Mouse (Mus musculus): ENCODE data around the gene Pmf1.

The Pmf1 gene

DNA sequence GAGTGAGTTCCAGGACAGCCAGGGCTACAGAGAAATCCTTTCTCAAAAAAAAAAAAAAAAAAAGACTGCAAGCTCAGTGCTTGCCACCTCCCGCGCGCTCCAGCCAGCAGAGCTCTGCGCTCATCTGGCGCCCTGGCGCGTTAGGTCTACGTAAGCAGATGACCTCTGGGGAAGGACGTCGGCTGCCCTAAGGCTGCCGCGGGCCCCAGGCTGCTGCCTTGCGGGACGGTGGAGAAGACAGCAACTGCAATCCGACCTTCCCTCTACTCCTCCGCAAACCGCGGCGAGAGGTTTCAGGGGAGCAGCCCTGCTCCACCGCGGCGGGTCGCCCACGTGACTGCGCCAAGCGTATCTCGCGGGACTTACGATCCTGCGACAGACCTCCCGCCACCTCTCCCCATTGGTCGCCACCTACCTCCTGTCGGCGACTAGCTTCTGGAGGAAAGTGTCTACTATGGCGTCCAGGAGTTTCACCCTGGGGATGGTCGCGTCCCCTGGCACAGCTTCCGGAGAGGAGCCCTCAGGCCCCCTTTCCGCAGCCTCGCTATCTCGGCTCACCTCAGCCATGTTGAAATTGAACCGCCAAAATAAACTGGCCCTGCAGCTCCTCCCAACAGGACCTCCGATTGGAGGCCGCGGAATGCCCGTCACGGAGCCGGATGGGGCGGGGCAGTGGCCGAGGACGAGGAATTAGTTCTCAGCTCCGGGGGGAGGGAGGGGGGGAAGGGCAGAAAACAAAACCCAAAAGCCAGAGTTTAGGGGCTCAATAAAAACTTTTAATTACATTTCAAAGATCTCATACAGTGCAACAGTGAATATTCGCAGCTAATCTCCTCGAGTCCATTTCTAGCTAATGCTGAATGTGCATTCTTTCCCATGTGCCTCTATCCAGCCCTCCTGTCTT is at the start of gene Pmf1:
Gene Pmf1 (minus strand): TSS at position 591 of the 904 bp plus-strand sequence.
- DNase-seq, result peak; percentile 86

DNA sequence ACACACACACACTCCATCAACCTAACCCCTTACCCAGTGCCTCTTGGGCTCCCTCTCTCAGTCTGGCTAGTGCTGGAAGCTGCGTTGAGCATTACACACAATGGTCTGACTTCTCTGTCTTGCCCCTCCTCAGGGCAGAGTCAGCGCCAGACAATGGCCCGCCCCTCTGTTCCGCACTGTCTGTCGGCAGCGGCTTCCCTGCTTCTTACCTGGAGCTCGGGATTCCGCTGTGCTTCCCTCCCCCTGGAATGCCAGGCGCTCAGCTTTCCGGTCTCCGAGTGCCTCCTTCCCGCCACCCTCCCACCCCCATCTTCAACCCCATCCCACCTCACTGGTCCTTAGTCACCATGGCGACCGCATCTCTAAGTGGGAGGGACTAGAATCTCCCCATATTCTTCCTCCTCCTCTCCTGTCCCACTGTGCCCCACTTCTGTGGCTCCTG is 48.7 kb upstream of the Pmf1 start:
- no peak for DNase-seq

DNA sequence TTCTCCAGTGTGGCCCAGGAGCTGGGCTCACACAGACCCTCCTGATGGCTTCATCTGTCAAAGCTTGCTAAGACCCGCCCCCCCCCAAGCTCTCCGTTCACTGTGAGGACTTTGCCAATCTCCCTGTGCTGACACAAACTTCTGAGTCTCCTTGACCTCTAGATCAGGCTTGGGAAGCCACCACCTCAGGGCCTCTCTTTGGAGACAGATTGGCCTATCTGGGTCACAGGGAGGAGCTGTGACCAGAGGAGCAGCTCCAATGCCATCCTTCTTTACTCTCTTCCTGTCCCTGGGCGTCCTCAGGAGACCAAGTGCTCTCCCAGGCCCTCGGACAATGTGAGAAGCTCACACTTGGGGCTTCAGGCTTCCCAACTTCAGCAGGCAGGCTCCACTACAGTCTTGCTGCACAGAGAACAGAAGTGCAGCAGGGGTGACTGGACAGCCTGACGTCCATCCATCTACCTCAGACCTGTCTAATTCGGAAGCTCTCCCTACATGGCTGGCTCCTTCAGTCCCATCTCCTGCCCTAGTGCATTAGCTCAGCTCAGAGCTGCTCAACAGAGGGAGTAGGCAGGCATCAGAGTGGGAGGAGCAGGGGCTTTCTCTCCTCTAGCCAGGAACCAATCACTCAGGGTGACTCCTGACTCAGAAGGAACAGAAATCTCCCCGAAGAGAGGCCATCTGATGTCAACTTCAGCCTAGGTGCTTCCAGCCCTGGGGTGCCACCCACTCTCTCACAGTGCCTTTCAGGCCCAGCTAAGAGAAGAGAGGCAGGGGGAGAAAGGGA is 46.8 kb upstream of the Pmf1 start:
- no peak for DNase-seq

DNA sequence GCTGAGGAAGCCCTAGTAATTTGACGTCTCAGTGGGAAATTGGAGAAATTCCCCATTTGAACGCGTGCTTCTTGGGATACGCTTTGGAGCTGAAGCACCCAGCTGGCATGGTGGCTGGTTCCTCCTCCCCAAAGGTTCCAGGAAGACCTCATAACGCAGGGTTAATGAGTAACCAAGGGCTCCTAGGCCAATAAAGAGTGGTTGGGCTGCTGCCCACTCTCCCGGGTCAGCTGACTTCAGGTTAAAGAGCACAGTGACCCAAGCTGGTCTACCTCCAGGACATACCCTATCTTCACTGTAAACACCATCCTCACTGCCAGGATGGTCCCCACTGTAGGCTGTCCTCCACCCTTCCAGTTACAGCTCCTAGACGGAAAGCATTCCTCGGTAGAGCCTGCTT is 46.2 kb upstream of the Pmf1 start:
- no peak for DNase-seq

DNA sequence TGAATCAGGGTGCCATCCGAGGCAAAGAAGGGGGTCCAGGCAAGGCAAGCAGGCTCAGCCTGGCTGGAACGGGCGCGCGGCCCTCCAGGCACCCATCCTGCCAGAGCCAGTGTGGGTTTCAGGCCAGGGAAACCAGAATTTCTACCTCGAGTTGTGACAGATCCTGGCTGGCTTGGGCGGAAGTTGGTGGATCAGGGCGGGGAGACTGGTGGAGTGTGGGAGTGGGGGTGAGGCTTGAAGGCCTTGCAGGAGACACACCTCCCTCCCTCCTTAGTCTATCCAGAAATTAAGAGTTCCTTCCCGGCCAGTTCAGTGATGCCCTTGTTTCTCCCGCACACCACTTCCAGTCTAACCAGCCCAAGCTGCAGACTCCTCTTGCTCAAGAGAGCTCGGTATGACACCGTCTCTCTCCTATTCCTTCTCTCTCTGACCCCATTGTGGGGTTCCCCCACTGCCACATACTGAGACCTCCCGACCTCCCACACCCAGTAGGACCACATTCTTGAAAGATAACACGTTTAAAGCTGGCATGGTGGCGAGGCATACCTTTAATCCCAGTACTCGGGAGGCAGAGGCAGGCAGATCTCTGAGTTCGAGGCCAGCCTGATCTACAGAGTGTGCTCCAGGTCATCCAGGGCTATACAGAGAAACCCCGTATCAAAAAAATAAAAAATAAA is 45.6 kb upstream of the Pmf1 start:
- DNase-seq, result no peak

DNA sequence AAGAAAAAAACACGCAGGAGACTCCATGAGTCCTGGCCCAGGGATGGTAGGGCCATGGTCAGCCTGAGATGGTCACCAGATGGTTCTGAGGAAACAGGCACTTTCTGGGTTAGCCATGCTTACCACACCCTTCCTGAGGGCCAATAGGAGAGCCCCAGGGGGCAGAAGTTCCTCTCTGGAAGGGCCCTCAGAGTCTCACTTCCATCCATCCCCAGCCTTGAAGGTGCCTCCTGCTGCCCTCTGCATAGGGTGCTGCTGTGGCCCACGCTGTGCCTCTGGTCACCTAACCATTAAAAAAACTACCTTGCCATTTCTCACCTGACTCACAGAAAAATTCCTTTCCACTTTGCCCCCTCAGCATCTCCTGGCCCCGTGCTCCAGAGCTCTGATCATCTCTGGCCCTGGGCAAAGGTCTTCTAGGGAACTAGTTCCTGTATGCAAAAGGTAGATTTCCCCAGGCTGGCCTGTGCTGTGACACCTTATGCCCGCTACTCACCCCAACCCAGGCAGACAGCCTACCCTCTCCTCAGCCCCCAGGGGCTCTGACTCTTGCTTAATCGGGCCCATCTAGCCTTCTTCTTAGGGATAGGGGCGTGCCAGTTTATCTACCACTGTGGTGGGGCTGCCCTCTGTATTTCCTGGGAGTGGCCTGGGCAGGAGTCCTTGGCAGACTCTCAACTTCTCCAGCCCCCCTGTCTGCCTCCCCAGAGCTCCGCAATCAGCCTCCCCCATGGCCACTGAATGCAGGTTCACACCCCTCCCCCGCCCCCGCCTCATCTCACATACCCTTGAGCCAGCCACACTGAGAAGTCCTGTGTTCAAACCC is 44.8 kb upstream of the Pmf1 start:
- no peak for DNase-seq

DNA sequence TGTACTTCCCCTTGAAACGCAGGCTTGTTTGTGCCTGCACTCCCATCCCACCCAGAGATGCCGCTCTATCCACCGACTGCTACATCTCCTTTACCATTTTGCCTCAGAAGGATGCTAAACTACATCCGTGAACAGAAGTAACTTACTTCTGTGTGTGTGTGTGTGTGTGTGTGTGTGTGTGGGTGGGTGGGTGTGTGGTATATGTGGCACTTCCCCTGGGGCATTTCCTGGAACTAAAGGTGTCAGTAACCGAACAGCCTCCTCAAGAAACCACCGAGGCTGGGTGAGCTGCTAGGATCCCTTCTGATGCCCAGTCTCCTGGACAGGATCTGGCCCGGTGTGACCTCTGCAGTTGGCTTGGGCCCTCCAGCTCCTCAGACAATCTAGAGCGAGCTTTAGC is 43.9 kb upstream of the Pmf1 start:
- DNase-seq, result no peak

DNA sequence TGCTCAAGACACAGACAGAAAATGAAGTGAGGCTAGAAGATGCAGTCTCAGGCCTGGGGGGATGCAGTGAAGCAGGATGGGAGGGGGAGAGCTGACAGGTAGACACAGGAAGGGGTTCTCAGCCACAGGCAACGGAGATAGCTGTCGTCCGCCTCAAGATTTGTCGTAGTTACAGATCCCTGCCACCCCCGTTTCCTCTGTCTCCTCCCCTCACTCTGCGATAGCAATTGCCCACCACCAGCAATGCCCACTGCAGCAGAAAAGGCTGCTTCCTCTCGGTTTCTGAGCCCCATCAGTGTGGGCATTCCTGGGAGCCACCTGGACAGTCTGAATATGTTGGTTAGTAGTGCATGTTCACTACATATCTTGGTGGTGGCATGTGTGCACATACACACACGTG is 43.2 kb upstream of the Pmf1 start:
- DNase-seq, result no peak

DNA sequence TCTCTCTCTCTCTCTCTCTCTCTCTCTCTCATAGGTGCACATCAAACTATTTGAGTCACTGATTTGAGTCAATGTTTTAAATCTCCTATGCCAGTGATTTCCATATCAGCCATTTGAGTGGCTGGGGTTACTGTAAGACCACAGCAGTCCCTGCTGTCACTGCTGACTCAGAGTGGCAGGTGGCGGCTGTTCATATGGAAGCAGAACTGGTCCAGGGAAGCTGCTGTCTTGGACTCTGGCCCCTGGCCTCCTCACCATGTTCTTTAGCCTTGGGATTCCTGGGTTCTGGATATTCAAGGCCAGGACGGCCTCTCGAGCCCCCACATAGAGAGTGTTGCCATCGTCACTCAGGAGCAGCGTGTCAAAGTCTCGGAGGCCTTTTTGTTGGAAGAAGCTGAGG is 42.6 kb upstream of the Pmf1 start:
- no peak for DNase-seq

DNA sequence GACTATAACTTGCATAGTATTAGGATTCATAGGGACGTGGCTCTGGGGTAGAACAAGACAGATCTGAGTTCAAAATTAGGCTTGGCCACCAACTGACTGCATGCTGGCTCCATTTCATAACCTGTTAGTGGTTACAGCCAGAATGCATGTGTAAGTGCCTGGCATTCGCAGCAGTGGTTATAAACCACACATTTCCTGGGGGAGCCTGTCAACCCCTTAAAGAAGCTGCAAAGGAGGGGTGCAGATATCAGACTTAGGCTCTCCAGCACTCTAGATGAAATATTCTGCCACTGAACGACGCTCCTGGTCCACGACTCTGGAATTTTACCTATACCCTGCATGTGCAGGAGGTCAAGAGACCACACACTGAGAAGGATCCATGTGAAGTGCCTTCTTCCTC is 42.1 kb upstream of the Pmf1 start:
- no peak for DNase-seq

DNA sequence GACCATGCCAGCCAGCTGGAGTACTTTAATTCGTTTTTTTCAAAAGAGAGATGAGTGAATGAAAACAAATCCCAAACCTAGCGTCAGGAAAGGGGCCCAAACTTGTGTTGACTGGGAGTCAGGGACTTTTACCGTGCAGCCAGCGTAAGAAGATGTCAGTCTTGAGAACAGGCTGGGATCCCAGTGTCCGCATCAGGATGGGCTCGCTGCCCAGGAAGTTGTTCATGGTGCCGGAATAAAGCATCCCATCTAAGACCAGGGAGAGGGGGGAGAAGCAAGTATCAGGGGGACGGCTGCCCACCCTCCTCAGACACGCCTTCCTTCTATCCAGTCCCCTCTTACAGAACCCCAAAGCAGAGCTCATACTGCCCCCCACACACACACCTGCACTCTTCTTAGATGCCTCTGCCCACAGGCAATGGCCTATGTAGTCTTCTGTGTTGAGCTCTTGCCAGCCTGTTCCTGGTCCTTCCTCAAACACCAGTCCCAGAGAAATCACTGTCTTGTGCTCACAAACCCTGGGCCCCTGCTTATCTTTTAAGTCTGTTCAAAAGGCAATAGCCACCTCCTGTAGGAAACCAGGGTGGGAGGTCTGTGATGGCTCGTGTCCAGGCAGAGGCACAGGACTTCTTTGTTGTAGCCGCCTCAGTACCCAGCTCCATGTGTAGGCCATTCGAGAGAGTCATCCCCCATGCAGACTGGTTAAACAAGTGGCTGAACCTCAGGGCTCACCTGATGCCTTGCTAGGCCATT is 40.4 kb upstream of the Pmf1 start:
- no peak for DNase-seq

DNA sequence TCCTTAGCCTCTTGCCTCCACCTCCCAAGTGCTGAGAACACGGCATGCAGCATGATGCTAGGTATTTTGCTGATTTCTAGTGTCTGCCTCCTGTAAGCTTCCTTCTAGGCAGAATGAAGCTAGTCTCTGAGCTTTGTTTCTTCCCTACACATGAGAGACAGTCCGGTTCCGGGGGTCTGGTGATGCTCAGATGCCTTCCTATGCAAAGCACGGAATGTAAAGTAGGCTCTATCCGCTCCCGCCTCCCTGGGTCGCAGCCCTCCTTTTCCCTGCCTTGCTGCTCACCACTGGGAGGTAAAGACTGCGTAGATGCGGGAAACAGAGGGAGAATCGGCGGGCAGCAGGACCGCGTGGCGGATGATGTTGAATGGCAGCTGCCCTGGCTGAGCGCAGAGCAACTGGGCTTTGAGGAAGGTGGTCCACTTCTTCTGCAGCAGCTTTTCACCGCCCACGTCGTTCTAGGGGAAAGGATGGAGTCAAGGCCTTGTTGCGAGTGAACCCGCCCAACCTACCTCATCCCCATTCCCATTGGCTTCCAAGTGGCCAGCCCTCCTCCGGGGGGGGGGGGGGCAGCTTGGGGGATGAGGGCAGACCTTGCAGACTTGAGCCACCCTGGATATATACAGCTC is 39.4 kb upstream of the Pmf1 start:
- DNase-seq, result peak; percentile 73

DNA sequence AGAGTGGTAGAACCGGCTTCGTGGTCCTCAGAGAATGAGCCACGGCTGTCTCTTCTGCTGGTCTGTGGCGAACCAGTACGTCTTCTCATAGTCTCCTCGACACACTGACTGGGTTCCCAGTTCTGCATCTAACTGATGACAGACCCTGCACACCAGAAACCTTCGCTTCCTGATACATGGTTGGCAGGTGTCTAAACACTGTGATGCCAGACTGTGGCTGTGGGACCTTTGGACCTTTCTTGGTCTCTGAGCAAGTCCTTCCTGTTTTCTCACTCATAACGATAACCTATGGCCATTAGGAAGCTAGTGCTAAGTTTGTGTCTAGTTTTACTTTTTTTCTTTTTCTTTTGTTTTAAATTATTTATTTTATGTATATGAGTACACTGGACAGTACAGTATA is 38.3 kb upstream of the Pmf1 start:
- no peak for DNase-seq

DNA sequence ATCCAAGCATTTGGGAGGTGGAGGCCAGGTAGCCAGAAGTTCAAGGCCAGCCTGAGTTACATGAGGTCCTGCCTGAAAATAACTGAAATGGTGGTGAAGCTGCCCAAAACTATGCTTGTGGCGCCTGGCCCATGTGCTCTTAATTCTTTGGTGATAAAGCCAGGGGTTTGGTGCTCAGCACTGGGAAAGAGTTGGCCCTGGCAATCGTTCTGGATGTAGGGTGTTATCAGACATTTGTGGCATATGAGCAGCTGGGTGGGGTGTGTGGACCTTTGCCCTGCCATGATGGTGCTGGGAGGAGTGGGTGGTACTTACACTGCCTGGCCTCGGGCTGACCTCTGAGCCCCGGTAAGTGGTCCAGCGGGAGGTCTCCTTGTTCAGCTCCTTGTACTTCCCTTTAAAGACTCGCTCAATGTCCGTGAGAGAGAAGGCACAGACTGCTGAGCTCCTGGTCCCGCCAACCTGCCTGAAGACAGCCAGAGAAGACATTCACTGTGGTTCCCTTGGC is 37.6 kb upstream of the Pmf1 start:
- no peak for DNase-seq

DNA sequence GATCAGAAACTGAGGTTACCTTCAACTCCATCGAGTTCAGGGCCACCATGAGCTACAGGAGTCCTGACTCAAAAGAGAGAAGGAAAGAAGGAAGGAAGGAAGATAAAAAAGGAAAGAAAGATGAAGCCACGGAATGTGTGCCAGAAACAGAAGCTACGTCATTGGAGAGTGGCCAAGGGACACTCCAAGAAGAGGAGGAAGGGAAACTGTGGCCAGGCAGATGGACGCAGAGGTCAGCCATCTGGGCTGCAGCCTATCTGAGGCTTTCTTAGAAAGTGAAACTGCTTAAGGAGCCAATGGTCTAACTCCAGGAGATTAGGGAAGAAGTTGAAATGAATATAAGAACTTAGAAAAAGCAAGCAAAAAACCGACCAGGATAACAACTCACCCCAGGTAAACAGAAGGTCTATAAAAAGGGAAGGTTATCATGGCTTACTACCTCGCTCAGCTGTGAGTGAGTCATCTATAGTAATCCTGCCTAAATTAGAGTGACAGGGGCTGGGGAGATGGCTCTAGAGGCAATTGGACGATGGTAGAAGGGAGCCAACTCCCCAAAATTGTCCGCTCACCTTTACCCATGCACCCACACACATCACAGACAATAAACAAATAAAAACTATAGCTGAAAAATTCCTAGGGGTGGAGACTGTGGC is 36.5 kb upstream of the Pmf1 start:
- no peak for DNase-seq

DNA sequence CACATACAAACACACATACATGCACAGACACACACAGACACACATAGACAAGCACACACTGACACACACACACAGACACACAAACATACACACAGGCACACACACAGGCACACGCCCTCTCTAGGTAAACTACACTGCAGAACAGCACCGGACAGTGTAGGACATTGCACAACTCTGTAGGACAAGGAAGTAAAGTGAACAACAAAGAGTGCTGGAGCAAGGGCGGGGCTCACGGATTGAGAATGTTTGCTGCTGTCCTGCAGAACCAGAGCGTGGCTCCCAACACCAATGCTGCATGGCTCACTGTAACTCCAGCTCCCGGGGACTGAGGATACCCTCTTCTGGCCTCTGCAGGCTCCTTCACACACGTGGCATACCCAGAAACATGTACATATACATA is 32.8 kb upstream of the Pmf1 start:
- no peak for DNase-seq

DNA sequence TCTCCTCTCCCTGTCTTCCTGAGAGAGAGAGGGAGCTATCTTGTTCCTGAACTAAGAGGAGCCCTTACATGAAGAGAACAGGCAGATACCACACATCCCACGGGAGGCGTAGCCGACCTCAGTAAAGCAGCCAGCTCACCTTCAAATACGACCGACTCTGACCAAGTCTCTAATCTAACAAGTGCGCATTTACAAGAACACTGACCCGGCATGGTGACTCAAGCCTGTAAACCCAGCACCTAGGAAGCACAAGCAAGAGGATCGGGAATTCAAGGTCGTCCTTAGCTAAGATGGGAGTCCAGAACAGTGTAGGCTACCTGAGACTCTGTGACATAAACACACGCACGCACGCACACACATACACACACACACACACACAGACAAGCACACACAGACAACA is 32.4 kb upstream of the Pmf1 start:
- no peak for DNase-seq

DNA sequence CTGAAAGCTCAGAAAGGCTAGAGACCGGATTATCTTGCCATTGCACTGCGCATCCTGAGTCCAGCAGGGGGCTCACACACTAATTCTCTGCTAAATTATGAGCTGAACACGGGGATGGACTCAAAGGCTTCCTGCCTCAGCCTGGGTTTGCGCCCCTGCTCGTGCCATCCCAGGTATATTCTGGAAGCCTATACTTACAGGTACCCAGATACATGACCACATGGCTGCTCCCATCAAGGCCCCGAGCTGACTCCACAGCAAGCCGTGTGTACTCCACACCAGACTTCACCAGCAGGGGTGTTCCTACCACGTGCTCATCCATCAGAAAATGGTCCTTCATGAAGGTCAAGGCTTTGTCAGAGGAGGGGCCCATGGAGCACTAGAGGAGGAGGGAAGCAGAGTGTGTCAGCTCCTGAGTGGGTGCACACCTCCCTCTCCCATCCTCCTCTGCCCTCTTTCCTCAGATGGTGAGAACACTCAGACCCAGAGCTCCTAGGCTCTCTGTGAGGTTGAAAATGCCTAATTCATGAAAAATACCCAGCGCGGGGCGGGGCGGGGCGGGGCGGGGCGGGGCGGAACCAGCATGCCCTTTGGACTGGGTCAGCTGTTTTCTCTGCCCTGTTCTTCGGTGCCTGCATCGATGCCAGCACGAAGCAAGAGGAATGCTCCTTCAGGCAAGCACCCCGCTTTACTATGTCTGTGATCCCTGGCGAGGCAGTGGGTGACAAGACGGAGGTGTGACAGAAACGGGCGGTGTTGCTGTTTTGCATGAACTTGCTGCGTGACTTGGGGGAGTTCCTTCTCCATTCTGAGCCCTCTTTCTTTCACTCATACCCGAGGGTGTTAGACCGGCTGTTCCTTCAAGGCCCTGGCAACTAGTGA is 30.6 kb upstream of the Pmf1 start:
- no peak for DNase-seq

DNA sequence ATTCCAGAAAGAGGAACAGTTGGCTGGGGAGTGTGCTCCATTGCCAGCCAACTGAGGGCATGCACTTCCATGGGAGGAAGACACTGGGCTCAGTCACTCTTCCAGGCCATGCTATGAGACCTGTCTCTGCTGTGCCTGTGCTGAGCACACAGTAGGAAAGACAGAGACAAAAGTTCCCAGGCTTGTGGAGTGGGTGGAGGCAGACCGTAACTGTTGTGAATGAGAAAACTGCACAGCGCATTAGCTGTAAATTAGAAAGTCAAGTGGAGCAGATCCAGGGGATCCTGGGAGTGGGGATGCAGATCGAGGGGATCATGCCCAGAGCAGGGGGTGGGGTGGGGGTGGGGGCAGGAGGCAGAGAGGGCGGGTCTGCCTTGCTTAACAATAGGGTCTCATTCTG is 29.5 kb upstream of the Pmf1 start:
- no peak for DNase-seq

DNA sequence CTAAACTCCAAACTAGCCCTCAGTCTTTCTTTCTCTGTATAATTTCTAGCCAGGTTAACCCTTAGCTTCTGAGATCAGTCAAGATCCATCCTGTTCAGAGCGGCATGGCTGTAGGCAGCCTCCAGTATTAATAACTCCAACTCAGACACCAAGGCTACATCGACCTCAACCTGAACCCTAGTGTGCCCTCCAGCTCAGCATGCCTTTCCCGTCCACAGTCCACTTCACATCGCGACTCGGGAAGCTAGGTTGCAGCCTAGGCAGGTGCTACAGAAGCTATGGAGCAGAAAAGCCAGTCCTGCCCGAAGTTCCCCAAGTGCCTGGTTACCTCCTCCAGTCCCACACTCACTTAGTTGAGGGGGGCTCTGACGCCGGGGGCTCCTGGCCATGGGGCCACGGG is 27.3 kb upstream of the Pmf1 start:
- no peak for DNase-seq
